Mouse (Mus musculus) liver, embryonic 15.5 days (tissue): Measurements from ENCODE around the gene Emc7. TPM values are rescaled to one million over a fixed set of nuclear protein-coding genes. Genes with fewer than 3 reads are reported as not detected.

Source experiments
- polyA plus RNA-seq: library from polyadenylated mRNA; unstranded; fragments of >200 nt; fragmentation: Nextera tagmentation; extraction: Ambion mirVana; gene quantifications from 2 replicates; pipeline ENCODE4 v1.2.1, GENCODE M21; 2015

The Emc7 gene
- polyA plus RNA-seq, 1 experiment from 2014 or later = 12.9 TPM

Other genes starting within 250 kb of the Emc7 start
- 2.5 and 3.3 TPM in 2 replicates for gene Lpcat4, start 215.5 kb upstream of the Emc7 start, polyA plus RNA-seq
- 0.02 TPM in 1 of 2 replicates, not detected in the other for gene Nutm1, start 195.7 kb upstream of the Emc7 start, polyA plus RNA-seq
- 106 and 122 TPM in 2 replicates for gene Nop10, start 193.1 kb upstream of the Emc7 start, polyA plus RNA-seq
- gene Slc12a6, start 189.2 kb upstream of the Emc7 start, polyA plus RNA-seq = 3.8 and 4.4 TPM in 2 replicates
- not detected in 2 replicates for gene Gm21985, start 188.7 kb upstream of the Emc7 start, polyA plus RNA-seq
- 40.3 and 41.1 TPM in 2 replicates for gene Emc4, start 87.0 kb upstream of the Emc7 start, polyA plus RNA-seq
- 15.7 and 17.1 TPM in 2 replicates for gene Katnbl1, start 75.8 kb upstream of the Emc7 start, polyA plus RNA-seq
- gene Chrm5, start 25.8 kb downstream of the Emc7 start, polyA plus RNA-seq = not detected in 2 replicates
- gene Aven, start 38.0 kb downstream of the Emc7 start, polyA plus RNA-seq = 5.0 and 5.7 TPM in 2 replicates